Mouse (Mus musculus) heart, embryonic 16.5 days (tissue): ENCODE data around the gene Ell. TPM values are rescaled to one million over a fixed set of nuclear protein-coding genes. Genes with fewer than 3 reads are reported as not detected.

Experiments
- ATAC-seq: fragments of 200-750 bp; cut with Nextera tagmentation; replicated peaks from 2 replicates; pipeline ENCODE4 v1.8.0; 2017; ENCODE audit warnings: moderate number of reproducible peaks; ENCODE audit not compliant: insufficient read depth, low FRiP score; ENCODE audit errors: extremely low read depth
- H3K27ac ChIP-seq: fragments of 300-500 bp; sonication (generic); 2 replicates; pipeline ENCODE4 v1.5.1; 2014; ENCODE audit warnings: mild to moderate bottlenecking, low read length, control low read depth, moderate library complexity
- H3K27me3 ChIP-seq: fragments of 300-500 bp; sonication (generic); 2 replicates; pipeline ENCODE4 v1.6.1; 2014; ENCODE audit warnings: low read length, mixed read lengths; ENCODE audit not compliant: control insufficient read depth, insufficient read depth
- H3K36me3 ChIP-seq: fragments of 300-500 bp; sonication (generic); 2 replicates; pipeline ENCODE4 v1.6.1; 2014; ENCODE audit not compliant: control insufficient read depth, insufficient read depth
- H3K4me1 ChIP-seq: fragments of 300-500 bp; sonication (generic); 2 replicates; pipeline ENCODE4 v1.6.1; 2014; ENCODE audit warnings: low read length, mixed read lengths; ENCODE audit not compliant: control insufficient read depth, insufficient read depth
- H3K4me2 ChIP-seq: fragments of 300-500 bp; sonication (generic); 2 replicates; pipeline ENCODE4 v1.6.1; 2014; ENCODE audit warnings: low read depth, mild to moderate bottlenecking, control low read depth, low read length
- H3K4me3 ChIP-seq: fragments of 300-500 bp; sonication (generic); 2 replicates; pipeline ENCODE4 v1.5.1; 2014; ENCODE audit warnings: mild to moderate bottlenecking, control low read depth, low read length
- H3K9ac ChIP-seq: fragments of 300-500 bp; sonication (generic); 2 replicates; pipeline ENCODE4 v1.6.1; 2014; ENCODE audit warnings: low read length, control low read depth
- H3K9me3 ChIP-seq: fragments of 300-500 bp; sonication (generic); replicated peaks from 2 replicates; pipeline ENCODE4 v1.6.1; 2016; ENCODE audit warnings: low read length; ENCODE audit not compliant: control insufficient read depth
- WGBS: fragments of 180-500 bp; shearing (Covaris S2); extraction: QIAGEN DNeasy Blood & Tissue Kit; methylation state at CpG from one replicate; pipeline ENCODE4 v1.1.7; 2014; 5-methylcytosine and 5-hydroxymethylcytosine counted together
- polyA plus RNA-seq: library from polyadenylated mRNA; unstranded; fragments of >200 nt; fragmentation: Nextera tagmentation; extraction: Ambion mirVana; gene quantifications from 2 replicates; pipeline ENCODE4 v1.2.1, GENCODE M21; 2015

Ell gene
- polyA plus RNA-seq, 1 experiment from 2014 or later = 14.0 TPM

GRCm38 (mm10) chr8:70513441-70513840, 25.8 kb upstream of the Ell start:
- H3K4me2 ChIP-seq = no peak overlapping the region

GRCm38 (mm10) chr8:70517940-70518643, 21.2 kb upstream of the Ell start:
- WGBS = 72% methylated on average over 10 of the region's 10 CpGs
- H3K4me3 ChIP-seq = no peak overlapping the region
- no peaks in the 10 kb centered on the region for H3K9me3 ChIP-seq
- H3K27ac ChIP-seq = no peak overlapping the region
- H3K4me1 ChIP-seq = peaks cover 12% of the 10 kb centered on the region
- peaks cover 18% of the 10 kb centered on the region for H3K36me3 ChIP-seq
- ATAC-seq = no peak
- H3K27me3 ChIP-seq = no peaks in the 10 kb centered on the region
- no peak overlapping the region for H3K4me2 ChIP-seq
- H3K9ac ChIP-seq = no peak overlapping the region

More at GRCm38 (mm10) chr8:70513441-70513840, 25.8 kb upstream of the Ell start:
- Histone ChIP-seq H3K27ac (no peak overlapping the region), H3K4me1 (peaks cover 16% of the 10 kb centered on the region), H3K36me3 (peaks cover 20% of the 10 kb centered on the region), H3K27me3 (no peaks in the 10 kb centered on the region), H3K9ac (no peak overlapping the region), H3K4me3 (no peak overlapping the region), H3K9me3 (no peaks in the 10 kb centered on the region)
- 25% methylated on average over 2 of the region's 2 CpGs for WGBS
- ATAC-seq = no peak

GRCm38 (mm10) chr8:70519043-70519442, 20.2 kb upstream of the Ell start:
- peaks cover 16% of the 10 kb centered on the region for H3K36me3 ChIP-seq
- H3K4me2 ChIP-seq = no peak overlapping the region
- H3K4me3 ChIP-seq = no peak overlapping the region
- WGBS = 89% methylated on average over 6 of the region's 6 CpGs
- ATAC-seq = no peak
- peaks cover 10% of the 10 kb centered on the region for H3K4me1 ChIP-seq
- no peak overlapping the region for H3K9ac ChIP-seq
- H3K9me3 ChIP-seq = no peaks in the 10 kb centered on the region
- H3K27ac ChIP-seq = no peak overlapping the region
- H3K27me3 ChIP-seq = no peaks in the 10 kb centered on the region

- WGBS = 54% methylated on average over 2 of the region's 2 CpGs
- H3K27me3 ChIP-seq = no peaks in the 10 kb centered on the region
- H3K27ac ChIP-seq = no peak overlapping the region
- ATAC-seq = no peak
- peaks cover 12% of the 10 kb centered on the region for H3K36me3 ChIP-seq
- no peak overlapping the region for H3K4me3 ChIP-seq
- no peaks in the 10 kb centered on the region for H3K9me3 ChIP-seq
- H3K9ac ChIP-seq = no peak overlapping the region
- peaks cover 10% of the 10 kb centered on the region for H3K4me1 ChIP-seq
- H3K4me2 ChIP-seq = no peak overlapping the region
Measured at GRCm38 (mm10) chr8:70519606-70520005, 19.7 kb upstream of the Ell start.

- Histone ChIP-seq H3K9ac (peak overlapping the region; percentile 94), H3K4me2 (peak overlapping the region; percentile 84), H3K4me1 (peaks cover 17% of the 10 kb centered on the region), H3K4me3 (peak overlapping the region; percentile 91), H3K27ac (peak overlapping the region; percentile 90), H3K9me3 (no peaks in the 10 kb centered on the region), H3K27me3 (no peaks in the 10 kb centered on the region), H3K36me3 (peaks cover 7% of the 10 kb centered on the region)
- WGBS = under 1% methylated on average over 51 of the region's 51 CpGs
- ATAC-seq = peak; percentile 73
Measured at GRCm38 (mm10) chr8:70522592-70523403, 16.5 kb upstream of the Ell start.

- peak overlapping the region; percentile 82 for H3K4me3 ChIP-seq
- ATAC-seq = no peak
- peaks cover 19% of the 10 kb centered on the region for H3K36me3 ChIP-seq
- H3K4me2 ChIP-seq = peak overlapping the region; percentile 80
- H3K4me1 ChIP-seq = peaks cover 26% of the 10 kb centered on the region
- no peaks in the 10 kb centered on the region for H3K27me3 ChIP-seq
- peak overlapping the region; percentile 81 for H3K27ac ChIP-seq
- H3K9me3 ChIP-seq = no peaks in the 10 kb centered on the region
- 1% methylated on average over 8 of the region's 8 CpGs for WGBS
- peak overlapping the region; percentile 98 for H3K9ac ChIP-seq
Measured at GRCm38 (mm10) chr8:70527111-70527511, 12.1 kb upstream of the Ell start.

- H3K4me3 ChIP-seq = peak within 1 kb of the TSS; percentile 82
- peak within 1 kb of the TSS; percentile 98 for H3K9ac ChIP-seq
- no peaks in the 10 kb centered on the region for H3K9me3 ChIP-seq
- peak within 1 kb of the TSS; percentile 81 for H3K27ac ChIP-seq
- peaks cover 25% of the 10 kb centered on the region for H3K36me3 ChIP-seq
- H3K4me1 ChIP-seq = peaks cover 23% of the 10 kb centered on the region
- WGBS = under 1% methylated on average over 60 of the region's 61 CpGs
- no peaks in the 10 kb centered on the region for H3K27me3 ChIP-seq
- peak; percentile 92 for ATAC-seq
- H3K4me2 ChIP-seq = peak within 1 kb of the TSS; percentile 95
Measured at GRCm38 (mm10) chr8:70527512-70528181, 11.6 kb upstream of the Ell start, which contains the start of the genes Fkbp8 and Kxd1. Gene Fkbp8 (plus strand): TSS chr8:70527724. Gene Kxd1 (minus strand): TSS chr8:70527956.

- Histone ChIP-seq H3K4me1 (peaks cover 23% of the 10 kb centered on the region), H3K27ac (peak overlapping the region; percentile 81), H3K4me2 (peak overlapping the region; percentile 95), H3K36me3 (peaks cover 27% of the 10 kb centered on the region), H3K4me3 (peak overlapping the region; percentile 82), H3K9ac (peak overlapping the region; percentile 98), H3K9me3 (no peaks in the 10 kb centered on the region), H3K27me3 (no peaks in the 10 kb centered on the region)
- 17% methylated on average over 13 of the region's 13 CpGs for WGBS
- no peak for ATAC-seq
Measured at GRCm38 (mm10) chr8:70528182-70528797, 11.0 kb upstream of the Ell start.
